Mouse (Mus musculus): Measurements from ENCODE around the gene Pgm1.

- no peak for TF ChIP-seq CTCF (IDR thresholded peaks at IDR 0.05; ENCODE audit: extremely low read depth, insufficient read depth, insufficient read length, insufficient replicate concordance)
- TF ChIP-seq POLR2A (IDR thresholded peaks at IDR 0.05; ENCODE audit: low read depth, low read length): no peak
These were observed 80.0 kb downstream of the Pgm1 start for GRCm38 (mm10) chr4:100009211-100009678.
